Mouse (Mus musculus): ENCODE data around the gene Fbn1.

- TF ChIP-seq CTCF (IDR thresholded peaks at IDR 0.05; ENCODE audit: control insufficient read depth, insufficient read depth, low read length): no peak
- no peak for TF ChIP-seq POLR2A (IDR thresholded peaks at IDR 0.05; ENCODE audit: borderline replicate concordance, control insufficient read depth, low read depth, low read length)
Observed at GRCm38 (mm10) chr2:125368616-125369015, 139.2 kb downstream of the Fbn1 start.
